Mouse (Mus musculus) bone marrow macrophage, adult 2 months (primary cell): ENCODE measurements around the gene Uba7.

ENCODE experiments used
- CTCF ChIP-seq: IDR thresholded peaks from 2 replicates; pipeline ENCODE4 v1.5.1; 2012; ENCODE audit warnings: low read depth, mild to moderate bottlenecking, low read length, moderate library complexity
- POLR2A ChIP-seq: IDR thresholded peaks from 2 replicates; pipeline ENCODE4 v1.6.1; 2012; ENCODE audit warnings: mild to moderate bottlenecking, low read depth, low read length, borderline replicate concordance

DNA sequence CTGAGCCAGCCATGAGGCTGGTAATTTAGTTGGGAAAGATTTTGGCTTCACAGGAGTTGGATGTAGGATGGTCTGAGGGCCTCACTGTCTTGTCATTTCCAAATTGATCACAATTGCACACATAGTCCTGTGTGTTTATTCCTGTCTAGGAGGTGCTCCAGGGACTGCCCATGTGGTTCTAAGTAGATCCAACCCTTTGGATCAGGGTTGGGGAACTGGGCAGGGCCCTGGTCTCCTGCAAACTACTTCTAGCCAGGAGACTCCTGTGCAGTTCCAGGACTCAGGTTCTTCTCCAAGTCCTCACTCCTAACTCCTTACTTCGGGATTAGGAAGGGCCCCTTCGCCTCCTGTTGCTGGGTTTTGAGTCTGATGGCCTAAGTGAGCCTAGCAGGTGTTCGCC lies 39.9 kb upstream of the Uba7 start, which contains the start of gene Camkv:
- no peak for TF ChIP-seq CTCF
- TF ChIP-seq POLR2A: no peak
